Mouse (Mus musculus): Measurements from ENCODE around the gene Cdnf. TPM values are rescaled to one million over a fixed set of nuclear protein-coding genes. Genes with fewer than 3 reads are reported as not detected.

Gene Cdnf
- polyA plus RNA-seq, 1 experiment from 2014 or later: 0.05 TPM

- WGBS: 76% methylated on average over 6 of the region's 6 CpGs
- H3K27me3 ChIP-seq (ENCODE audit: insufficient read depth, poor library complexity, severe bottlenecking): no peaks in the 10 kb centered on the region
Observed at GRCm38 (mm10) chr2:3526288-3526687, 13.5 kb downstream of the Cdnf start.

GRCm38 (mm10) chr2:3541307-3542079 is 28.7 kb downstream of the Cdnf start:
- WGBS: 73% methylated on average over 9 of the region's 9 CpGs
- H3K27ac ChIP-seq: no peak overlapping the region

More at GRCm38 (mm10) chr2:3526288-3526687, 13.5 kb downstream of the Cdnf start:
- H3K27ac ChIP-seq: no peak overlapping the region
- DNase-seq (ENCODE audit: low spot score): no peak
- H3K9me3 ChIP-seq: 0 out of 2 replicates have a peak, but pooled peaks cover 2% of the 10 kb centered on the region
- H3K36me3 ChIP-seq: no peaks in the 10 kb centered on the region
- no peak overlapping the region for H3K4me3 ChIP-seq
- H3K4me1 ChIP-seq: no peaks in the 10 kb centered on the region

DNA sequence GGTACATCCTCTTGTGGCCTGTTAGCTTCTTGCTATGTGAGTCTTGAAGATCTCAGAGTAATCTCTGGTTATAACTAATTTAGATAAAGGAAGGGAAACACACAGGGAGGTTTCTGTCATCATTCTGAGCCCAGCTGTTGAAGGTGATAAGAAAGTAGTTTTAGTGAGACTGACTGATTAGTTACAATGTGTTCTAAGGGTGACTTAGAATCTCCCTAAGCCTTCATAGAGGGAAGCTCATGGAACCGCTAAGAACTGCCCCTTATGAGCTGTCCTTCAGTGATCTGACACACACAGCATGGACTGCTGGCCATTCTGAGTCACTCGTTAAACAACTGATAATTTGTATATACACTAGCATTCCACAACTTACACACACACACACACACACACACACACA is 33.2 kb downstream of the Cdnf start:
- no peak for DNase-seq (ENCODE audit: low spot score)
- H3K4me1 ChIP-seq: no peaks in the 10 kb centered on the region; the same call in 1 of the 2 replicates
- H3K4me3 ChIP-seq: no peak overlapping the region
- no peaks in the 10 kb centered on the region; the same call in 1 of the 2 replicates for H3K9me3 ChIP-seq
- H3K27me3 ChIP-seq (ENCODE audit: insufficient read depth, poor library complexity, severe bottlenecking): no peaks in the 10 kb centered on the region
- no peak overlapping the region for H3K27ac ChIP-seq
- 60% methylated on average over 2 of the region's 2 CpGs for WGBS
- no peaks in the 10 kb centered on the region for H3K36me3 ChIP-seq

More at GRCm38 (mm10) chr2:3541307-3542079, 28.7 kb downstream of the Cdnf start:
- no peaks in the 10 kb centered on the region for H3K9me3 ChIP-seq
- no peak overlapping the region for H3K4me3 ChIP-seq
- no peaks in the 10 kb centered on the region for H3K36me3 ChIP-seq
- no peaks in the 10 kb centered on the region; the same call in 1 of the 2 replicates for H3K4me1 ChIP-seq
- H3K27me3 ChIP-seq (ENCODE audit: insufficient read depth, poor library complexity, severe bottlenecking): no peaks in the 10 kb centered on the region
- no peak for DNase-seq (ENCODE audit: low spot score)

- Histone ChIP-seq H3K27ac (no peak overlapping the region), H3K4me3 (no peak overlapping the region), H3K9me3 (no peaks in the 10 kb centered on the region; the same call in 1 of the 2 replicates), H3K4me1 (no peaks in the 10 kb centered on the region; the same call in 1 of the 2 replicates), H3K27me3 (ENCODE audit: insufficient read depth, poor library complexity, severe bottlenecking) (no peaks in the 10 kb centered on the region), H3K36me3 (no peaks in the 10 kb centered on the region)
- no peak for DNase-seq (ENCODE audit: low spot score)
- 3% methylated on average over 4 of the region's 4 CpGs for WGBS
Observed at GRCm38 (mm10) chr2:3546588-3546987, 33.8 kb downstream of the Cdnf start.

GRCm38 (mm10) chr2:3570186-3570585 is 57.4 kb downstream of the Cdnf start, which contains the start of gene Fam107b:
Gene Fam107b (plus strand): TSS chr2:3570488.
- Histone ChIP-seq H3K27ac (no peak within 1 kb of the TSS), H3K27me3 (ENCODE audit: insufficient read depth, poor library complexity, severe bottlenecking) (no peaks in the 10 kb centered on the region), H3K36me3 (no peaks in the 10 kb centered on the region), H3K4me1 (no peaks in the 10 kb centered on the region), H3K9me3 (no peaks in the 10 kb centered on the region), H3K4me3 (no peak within 1 kb of the TSS)
- no peak for DNase-seq (ENCODE audit: low spot score)
- WGBS: 65% methylated on average over 12 of the region's 12 CpGs

DNA sequence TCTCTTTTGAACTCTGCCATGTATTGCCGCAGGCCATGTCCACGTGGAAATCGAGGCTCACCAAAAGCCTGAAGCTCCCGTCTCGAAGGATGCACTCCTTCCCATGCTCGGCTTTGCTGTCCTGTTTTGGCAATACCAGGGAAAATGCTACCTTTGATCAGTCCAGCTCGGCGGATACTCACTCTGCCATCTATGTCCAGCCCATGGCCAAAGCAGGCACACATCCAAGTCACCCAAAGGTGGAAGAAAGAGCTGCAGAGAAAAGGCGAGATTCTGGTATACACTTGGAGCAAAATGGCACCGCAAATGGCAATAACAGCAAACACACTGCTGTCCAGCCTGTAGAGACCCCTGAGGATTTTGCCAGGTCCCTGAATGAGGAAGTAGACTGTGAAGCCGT is 57.8 kb downstream of the Cdnf start:
- H3K27ac ChIP-seq: no peak overlapping the region
- no peak for DNase-seq (ENCODE audit: low spot score)
- no peaks in the 10 kb centered on the region for H3K27me3 ChIP-seq (ENCODE audit: insufficient read depth, poor library complexity, severe bottlenecking)
- no peaks in the 10 kb centered on the region for H3K36me3 ChIP-seq
- H3K9me3 ChIP-seq: no peaks in the 10 kb centered on the region
- H3K4me1 ChIP-seq: no peaks in the 10 kb centered on the region
- 78% methylated on average over 11 of the region's 11 CpGs for WGBS
- H3K4me3 ChIP-seq: no peak overlapping the region

DNA sequence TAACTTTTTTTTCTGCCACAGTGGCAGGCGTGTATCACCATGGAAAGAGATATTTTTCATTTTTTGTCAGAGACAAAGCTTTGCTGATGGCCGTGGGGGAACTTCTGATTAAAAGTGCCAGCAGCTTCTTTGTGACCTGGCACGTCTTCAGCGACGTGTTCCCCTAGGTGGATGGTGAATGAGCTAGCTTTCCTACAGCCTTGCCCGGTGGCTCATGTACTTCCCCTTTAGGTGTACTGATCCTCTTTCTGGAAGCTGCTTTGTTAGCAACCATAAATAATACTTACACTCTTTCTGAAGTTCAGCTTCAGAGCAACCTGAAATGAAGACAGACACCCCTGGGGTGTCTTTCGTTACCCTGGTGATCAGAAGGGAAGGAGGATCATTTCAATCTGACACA is 61.1 kb downstream of the Cdnf start:
- Histone ChIP-seq H3K4me3 (no peak overlapping the region), H3K9me3 (no peaks in the 10 kb centered on the region), H3K4me1 (no peaks in the 10 kb centered on the region), H3K27ac (no peak overlapping the region), H3K27me3 (ENCODE audit: insufficient read depth, poor library complexity, severe bottlenecking) (no peaks in the 10 kb centered on the region), H3K36me3 (no peaks in the 10 kb centered on the region)
- WGBS: 85% methylated on average over 7 of the region's 7 CpGs
- no peak for DNase-seq (ENCODE audit: low spot score)

DNA sequence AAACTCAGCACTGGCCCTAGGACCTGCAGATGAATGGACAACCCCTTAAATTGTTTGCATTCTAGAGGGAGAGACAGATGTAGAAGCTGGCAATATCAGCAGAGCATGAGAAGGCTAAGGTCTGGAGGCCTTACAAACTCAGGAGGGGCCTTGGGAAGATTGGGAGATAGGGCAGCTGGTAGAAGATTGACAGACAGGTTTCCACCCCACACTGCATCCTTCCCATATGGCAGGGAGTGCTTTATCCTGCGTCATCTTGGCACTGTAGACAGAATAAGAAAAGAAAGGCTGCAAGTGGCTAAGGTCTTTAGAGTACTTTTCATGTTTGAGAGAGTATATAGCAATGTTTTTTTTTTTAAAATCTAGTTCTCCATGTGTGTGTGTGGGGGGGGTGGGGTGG is 62.3 kb downstream of the Cdnf start:
- 91% methylated on average over 1 of the region's 1 CpGs for WGBS
- no peaks in the 10 kb centered on the region for H3K27me3 ChIP-seq (ENCODE audit: insufficient read depth, poor library complexity, severe bottlenecking)
- H3K9me3 ChIP-seq: no peaks in the 10 kb centered on the region
- no peak overlapping the region for H3K4me3 ChIP-seq
- H3K4me1 ChIP-seq: no peaks in the 10 kb centered on the region
- no peak overlapping the region for H3K27ac ChIP-seq
- no peaks in the 10 kb centered on the region for H3K36me3 ChIP-seq
- no peak for DNase-seq (ENCODE audit: low spot score)

Other genes starting within 250 kb of the Cdnf start
- 39.0 and 39.9 TPM in 2 replicates for gene Nmt2, start 228.8 kb upstream of the Cdnf start, polyA plus RNA-seq (2016; fragmentation: Nextera tagmentation; extraction: Ambion mirVana)
- 12.7 and 18.9 TPM in 2 replicates for gene Rpp38, start 180.4 kb upstream of the Cdnf start, polyA plus RNA-seq (2016; fragmentation: Nextera tagmentation; extraction: Ambion mirVana)
- 0.30 and 0.82 TPM in 2 replicates for gene Acbd7, start 176.9 kb upstream of the Cdnf start, polyA plus RNA-seq (2016; fragmentation: Nextera tagmentation; extraction: Ambion mirVana)
- not detected in 2 replicates for gene Olah, start 115.8 kb upstream of the Cdnf start, polyA plus RNA-seq (2016; fragmentation: Nextera tagmentation; extraction: Ambion mirVana)
- not detected in 2 replicates for gene Meig1, start 90.4 kb upstream of the Cdnf start, polyA plus RNA-seq (2016; fragmentation: Nextera tagmentation; extraction: Ambion mirVana)
- 6.3 and 6.7 TPM in 2 replicates for gene Dclre1c, start 88.9 kb upstream of the Cdnf start, polyA plus RNA-seq (2016; fragmentation: Nextera tagmentation; extraction: Ambion mirVana)
- gene Suv39h2, start 38.0 kb upstream of the Cdnf start, polyA plus RNA-seq (2016; fragmentation: Nextera tagmentation; extraction: Ambion mirVana): 12.7 and 20.0 TPM in 2 replicates
- gene Gm45902, start 240 bp upstream of the Cdnf start, polyA plus RNA-seq (2016; fragmentation: Nextera tagmentation; extraction: Ambion mirVana): 6.8 and 8.1 TPM in 2 replicates
- 116 and 123 TPM in 2 replicates for gene Hspa14, start 216 bp upstream of the Cdnf start, polyA plus RNA-seq (2016; fragmentation: Nextera tagmentation; extraction: Ambion mirVana)
- 34.7 and 37.8 TPM in 2 replicates for gene Fam107b, start 57.5 kb downstream of the Cdnf start, polyA plus RNA-seq (2016; fragmentation: Nextera tagmentation; extraction: Ambion mirVana)

Measured in heart, embryonic 10.5 days (tissue).